Mouse (Mus musculus): Measurements from ENCODE around the gene Smarca2.

DNA sequence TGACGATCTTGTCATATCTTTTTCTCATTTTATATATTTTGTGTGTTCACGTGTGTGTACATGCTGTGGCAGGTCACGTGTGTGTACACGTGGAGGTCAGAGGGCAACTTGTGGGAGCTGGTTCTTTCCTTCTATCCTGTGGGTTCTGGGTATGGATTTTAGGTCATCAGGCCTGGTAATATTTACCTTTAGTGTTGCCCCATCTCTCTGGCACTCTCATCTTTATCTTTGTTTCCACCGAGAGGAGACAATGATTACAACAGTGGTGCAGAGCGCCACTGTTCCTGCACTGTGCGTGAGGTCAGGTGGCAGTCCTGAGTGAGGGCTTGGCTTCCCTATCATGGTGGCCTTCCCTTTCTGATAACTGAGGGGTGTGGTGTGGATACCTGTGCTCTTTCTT is 160.6 kb downstream of the Smarca2 start:
- TF ChIP-seq CTCF (IDR thresholded peaks at IDR 0.05; ENCODE audit: control insufficient read depth, insufficient read depth, insufficient replicate concordance, low read depth, low read length) (no peak), POLR2A (IDR thresholded peaks at IDR 0.05; ENCODE audit: control insufficient read depth, low read depth, low read length) (no peak)
